Comparison of ENCODE assay signal across 8 mouse cellular contexts in genomic region chr10:3943492-3944395, GRCm38 (mm10). TPM values are rescaled to one million over a fixed set of nuclear protein-coding genes. Genes with fewer than 3 reads are reported as not detected.
DNase-seq lines count a peak whose midpoint lies in the region; ATAC-seq lines count a peak whose summit lies in the region.

No protein-coding gene starts in this region.

- H3K9ac ChIP-seq in hindbrain, embryonic 14.5 days: no peak overlapping the region

- DNase-seq in heart, adult 8-10 months (ENCODE audit: low spot score): peak; percentile 83
- DNase-seq in heart, postnatal 25 days (ENCODE audit: low spot score): no peak
- DNase-seq in adrenal gland, postnatal 10 days: peak; percentile 81
- peak; percentile 72 for DNase-seq in embryonic facial prominence, embryonic 10.5 days (ENCODE audit: low spot score)
- DNase-seq in hindbrain, embryonic 14.5 days (ENCODE audit: low spot score): peak; percentile 84
- peak; percentile 26 to 57 for DNase-seq in left cerebral cortex, postnatal 25 days (ENCODE audit: low spot score in 2 of 2)
- DNase-seq in splenic B cell, adult 2 months (ENCODE audit: low read depth, low spot score): peak; percentile 78

- H3K9me3 ChIP-seq in embryonic facial prominence, embryonic 10.5 days: 0 out of 2 replicates have a peak, but pooled peaks cover 5% of the 10 kb centered on the region
- no peaks in the 10 kb centered on the region for H3K9me3 ChIP-seq in hindbrain, embryonic 14.5 days (ENCODE audit: control insufficient read depth, low read length)

- no peaks in the 10 kb centered on the region for H3K27me3 ChIP-seq in embryonic facial prominence, embryonic 10.5 days (replicated peaks; ENCODE audit: low read depth, poor library complexity, severe bottlenecking)
- H3K27me3 ChIP-seq in hindbrain, embryonic 14.5 days (ENCODE audit: control insufficient read depth, insufficient read depth, low read length): no peaks in the 10 kb centered on the region
- H3K27me3 ChIP-seq in splenic B cell, adult 2 months (ENCODE audit: control insufficient read depth, insufficient read depth, low read length, poor library complexity, severe bottlenecking): no peaks in the 10 kb centered on the region

- no peak overlapping the region for H3K4me2 ChIP-seq in hindbrain, embryonic 14.5 days (replicated peaks)

- peaks cover 28% of the 10 kb centered on the region for H3K4me1 ChIP-seq in embryonic facial prominence, embryonic 10.5 days
- no peaks in the 10 kb centered on the region for H3K4me1 ChIP-seq in hindbrain, embryonic 14.5 days (replicated peaks; ENCODE audit: control insufficient read depth, insufficient read depth, low read length)

- no peak overlapping the region for H3K27ac ChIP-seq in embryonic facial prominence, embryonic 10.5 days (replicated peaks)
- H3K27ac ChIP-seq in hindbrain, embryonic 14.5 days: no peak overlapping the region

- intact Hi-C loops in heart, postnatal 25 days (cut with DNase I): loop anchor here (1.0 to 5.0 kb wide), 7 partner anchors 109 to 611 kb away; partner anchors contain the start of gene Plekhg1
- intact Hi-C loops in left cerebral cortex, postnatal 25 days (cut with DNase I): loop anchor here (2.0 to 5.0 kb wide), 5 partner anchors 136 to 611 kb away; partner anchors contain the start of gene Plekhg1

- WGBS in embryonic facial prominence, embryonic 10.5 days: 39% methylated on average over 10 of the region's 10 CpGs
- 36% methylated on average over 10 of the region's 10 CpGs for WGBS in hindbrain, embryonic 14.5 days

- H3K36me3 ChIP-seq in embryonic facial prominence, embryonic 10.5 days (replicated peaks): peaks cover 30% of the 10 kb centered on the region
- no peaks in the 10 kb centered on the region for H3K36me3 ChIP-seq in hindbrain, embryonic 14.5 days (replicated peaks; ENCODE audit: control insufficient read depth, insufficient read depth)
- H3K36me3 ChIP-seq in splenic B cell, adult 2 months (ENCODE audit: control insufficient read depth, insufficient read depth, low read length, poor library complexity, severe bottlenecking): no peaks in the 10 kb centered on the region

- H3K4me3 ChIP-seq in embryonic facial prominence, embryonic 10.5 days: no peak overlapping the region
- no peak overlapping the region for H3K4me3 ChIP-seq in hindbrain, embryonic 14.5 days (replicated peaks; ENCODE audit: low read length)

- peak; percentile 78; the same call in 1 of the 2 replicates for ATAC-seq in hindbrain, embryonic 14.5 days (ENCODE audit: low FRiP score)
- ATAC-seq in monocyte, adult 5-6 weeks (replicated peaks; ENCODE audit: insufficient number of reproducible peaks, low FRiP score, low TSS enrichment, poor library complexity, severe bottlenecking): peak; percentile 64; the same call in 1 of the 2 replicates

RNA-seq across cellular contexts. Expression of gene Mthfd1l, which starts 29.2 kb away (rescaled TPM):
- total RNA-seq in heart, adult 8-10 months (2022): 1 to 10 TPM in 2 of 4 experiments, under 1 TPM in 2; 0.72 to 1.9 (median 1.2) TPM
- total RNA-seq in heart, postnatal 25 days (2021): 1 to 10 TPM in 1 of 2 experiments, under 1 TPM in 1; 0.75 to 1.7 TPM
- total RNA-seq in adrenal gland, postnatal 10 days (2021): 10 to 100 TPM; 10.4 to 10.5 TPM
- 20.4 and 24.5 TPM in 2 replicates for polyA plus RNA-seq in embryonic facial prominence, embryonic 10.5 days (2016; fragmentation: Nextera tagmentation; extraction: Ambion mirVana)
- polyA plus RNA-seq in hindbrain, embryonic 14.5 days (2014; fragmentation: Nextera tagmentation; extraction: Ambion mirVana): 7.0 and 8.0 TPM in 2 replicates
- 10 to 100 TPM in 1 of 2 experiments, 1 to 10 TPM in 1; 9.2 to 11.2 TPM for total RNA-seq in left cerebral cortex, postnatal 25 days (2021)
- 28.2 to 57.1 TPM (median 34.6 TPM) in 3 replicates for total RNA-seq in monocyte, adult 5-6 weeks (2017)
